Mouse (Mus musculus) cortical plate, adult 2 months (tissue): ENCODE measurements around the gene Dgcr2. TPM values are rescaled to one million over a fixed set of nuclear protein-coding genes. Genes with fewer than 3 reads are reported as not detected.

Experiments
- H3K27ac ChIP-seq: fragments of 200-500 bp; 2 replicates; pipeline ENCODE4 v1.5.1; 2012; ENCODE audit warnings: low read length, control low read depth, inconsistent platforms; ENCODE audit not compliant: insufficient read depth
- H3K4me1 ChIP-seq: fragments of 200-500 bp; 2 replicates; pipeline ENCODE4 v1.6.1; 2011; ENCODE audit warnings: low read length; ENCODE audit not compliant: control insufficient read depth, insufficient read depth
- H3K4me3 ChIP-seq: fragments of 200-500 bp; 2 replicates; pipeline ENCODE4 v1.5.1; 2011; ENCODE audit warnings: mild to moderate bottlenecking, low read length, control low read depth; ENCODE audit not compliant: insufficient read depth
- CTCF ChIP-seq: fragments of 200-500 bp; IDR thresholded peaks from 2 replicates; pipeline ENCODE4 v1.5.1; 2011; ENCODE audit warnings: mild to moderate bottlenecking, control low read depth, low read length; ENCODE audit not compliant: insufficient read depth; ENCODE audit errors: extremely low read depth
- POLR2A ChIP-seq: fragments of 200-500 bp; IDR thresholded peaks from 2 replicates; pipeline ENCODE4 v1.6.1; 2011; ENCODE audit warnings: mild to moderate bottlenecking, low read length, control low read depth; ENCODE audit not compliant: insufficient read depth; ENCODE audit errors: extremely low read depth
- polyA plus RNA-seq: library from polyadenylated mRNA; depleted of rRNA; stranded (reverse); fragments of >200 nt; gene quantifications from 2 replicates; pipeline ENCODE4 v1.2.3, GENCODE M21; 2012

Dgcr2 gene
- polyA plus RNA-seq, 1 experiment = 83.6 TPM

DNA sequence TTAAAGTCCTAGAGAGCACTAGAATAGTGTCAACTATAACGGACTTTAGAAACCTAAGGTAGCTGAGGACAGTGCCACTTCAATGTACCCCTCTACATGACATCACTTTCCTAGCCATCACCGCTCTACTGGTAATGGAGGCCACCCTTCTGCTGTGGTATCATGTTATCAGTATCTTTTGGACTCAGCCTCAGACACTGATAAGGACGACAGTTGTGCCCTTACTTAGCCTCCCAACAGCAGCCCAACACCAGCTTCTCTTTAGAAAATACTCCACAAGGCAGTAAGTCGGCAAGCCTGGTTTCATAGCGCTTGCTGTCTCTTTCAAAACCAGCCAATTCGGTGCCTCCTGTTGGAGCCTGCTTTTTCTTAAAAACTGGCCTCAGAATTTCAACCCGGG, 63.8 kb downstream of the Dgcr2 start:
- no peak overlapping the region for H3K27ac ChIP-seq
- peak overlapping the region; percentile 39 for H3K4me3 ChIP-seq
- H3K4me1 ChIP-seq = peaks cover 4% of the 10 kb centered on the region
- TF ChIP-seq CTCF (no peak), POLR2A (no peak)

DNA sequence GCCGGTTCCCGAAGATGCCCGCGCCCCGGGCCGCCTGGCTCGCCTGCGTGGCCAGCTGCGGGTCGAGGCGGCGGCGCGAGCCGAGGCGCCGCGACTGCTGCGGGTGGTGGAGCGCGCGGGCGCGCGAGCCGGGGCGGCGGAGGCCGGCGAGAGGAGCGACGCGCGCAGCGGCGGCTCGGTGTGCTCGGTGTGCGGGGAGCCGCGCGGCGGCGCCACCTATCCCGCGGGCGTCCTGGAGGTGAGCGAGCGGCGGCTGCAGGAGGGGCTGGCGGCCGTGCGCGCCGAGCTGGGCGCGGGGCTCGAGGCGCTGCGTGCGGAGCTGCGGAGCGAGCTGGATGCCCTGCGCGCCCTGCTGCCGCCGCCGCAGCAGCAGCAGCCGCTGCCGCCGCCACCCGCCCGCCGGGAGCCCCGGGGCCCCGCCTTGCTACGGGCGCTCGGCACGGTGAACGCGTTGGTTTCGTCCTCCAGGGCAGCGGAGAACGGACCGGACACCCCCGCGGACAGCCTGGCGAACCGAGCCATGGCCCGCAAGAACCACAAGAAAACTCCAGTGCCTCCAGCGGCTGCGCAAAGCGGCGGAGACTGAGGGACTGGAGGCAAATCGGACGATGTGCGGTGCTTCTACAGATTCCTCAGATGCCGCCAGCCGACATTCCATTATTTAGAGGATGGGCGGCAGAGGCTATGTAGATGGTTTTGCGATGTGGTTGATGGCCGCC, 64.5 kb downstream of the Dgcr2 start:
- Histone ChIP-seq H3K27ac (peak overlapping the region; percentile 47), H3K4me3 (peak overlapping the region; percentile 39), H3K4me1 (peaks cover 4% of the 10 kb centered on the region)
- TF ChIP-seq CTCF = no peak
- TF ChIP-seq POLR2A = peak; percentile 8; the same call in 1 of the 2 replicates

DNA sequence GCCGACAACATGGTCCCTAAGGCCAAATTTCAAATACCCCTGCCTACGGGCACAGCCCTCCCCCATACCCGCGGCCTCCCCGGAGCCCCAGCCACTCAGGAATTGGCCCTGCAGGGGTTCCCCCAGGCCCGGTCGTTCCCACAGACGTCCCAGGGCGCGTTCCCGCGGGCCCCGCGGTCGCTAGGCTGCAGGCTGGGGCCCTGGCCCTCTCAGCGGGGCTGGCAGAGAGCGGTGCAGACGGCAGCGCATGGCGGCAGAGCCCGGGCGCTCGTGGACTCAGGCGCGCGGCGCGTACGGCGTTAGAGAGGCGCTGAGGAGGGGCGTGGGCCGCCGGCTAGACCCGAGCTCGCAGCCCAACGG, 65.1 kb downstream of the Dgcr2 start:
- Histone ChIP-seq H3K4me3 (peak overlapping the region; percentile 39), H3K27ac (peak overlapping the region; percentile 47), H3K4me1 (peaks cover 4% of the 10 kb centered on the region)
- TF ChIP-seq POLR2A (no peak), CTCF (no peak)

- TF ChIP-seq POLR2A (no peak), CTCF (no peak)
These were observed 65.5 kb downstream of the Dgcr2 start, which contains the start of gene B830017H08Rik for GRCm38 (mm10) chr16:17832821-17833220. Gene B830017H08Rik, plus strand, starts transcription at chr16:17833121.

DNA sequence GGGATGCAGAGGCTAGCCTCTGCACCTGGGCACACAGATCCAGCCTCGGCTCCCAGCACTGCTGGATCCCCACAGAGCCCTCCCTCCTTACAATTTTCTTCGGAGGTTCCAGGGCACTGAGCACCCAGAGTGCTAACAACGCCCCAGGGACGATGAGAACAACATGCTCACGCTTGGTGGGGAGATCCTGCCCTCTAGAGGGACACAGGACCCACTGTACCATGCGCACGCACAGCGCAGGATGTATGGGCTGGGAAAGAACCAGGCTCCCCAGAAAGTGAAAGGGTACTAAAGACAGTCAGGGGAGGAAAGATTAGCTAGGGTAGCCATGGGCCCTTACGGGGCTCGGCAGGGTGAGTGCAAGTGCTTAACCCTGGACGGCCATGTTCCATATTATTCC, 66.6 kb downstream of the Dgcr2 start:
- H3K27ac ChIP-seq = no peak overlapping the region
- TF ChIP-seq CTCF = no peak
- no peak for TF ChIP-seq POLR2A
- H3K4me3 ChIP-seq = no peak overlapping the region
- H3K4me1 ChIP-seq = peaks cover 4% of the 10 kb centered on the region

More at GRCm38 (mm10) chr16:17832821-17833220, 65.5 kb downstream of the Dgcr2 start, which contains the start of gene B830017H08Rik:
- H3K27ac ChIP-seq = peak within 1 kb of the TSS; percentile 47
- H3K4me1 ChIP-seq = peaks cover 4% of the 10 kb centered on the region
- H3K4me3 ChIP-seq = peak within 1 kb of the TSS; percentile 39

DNA sequence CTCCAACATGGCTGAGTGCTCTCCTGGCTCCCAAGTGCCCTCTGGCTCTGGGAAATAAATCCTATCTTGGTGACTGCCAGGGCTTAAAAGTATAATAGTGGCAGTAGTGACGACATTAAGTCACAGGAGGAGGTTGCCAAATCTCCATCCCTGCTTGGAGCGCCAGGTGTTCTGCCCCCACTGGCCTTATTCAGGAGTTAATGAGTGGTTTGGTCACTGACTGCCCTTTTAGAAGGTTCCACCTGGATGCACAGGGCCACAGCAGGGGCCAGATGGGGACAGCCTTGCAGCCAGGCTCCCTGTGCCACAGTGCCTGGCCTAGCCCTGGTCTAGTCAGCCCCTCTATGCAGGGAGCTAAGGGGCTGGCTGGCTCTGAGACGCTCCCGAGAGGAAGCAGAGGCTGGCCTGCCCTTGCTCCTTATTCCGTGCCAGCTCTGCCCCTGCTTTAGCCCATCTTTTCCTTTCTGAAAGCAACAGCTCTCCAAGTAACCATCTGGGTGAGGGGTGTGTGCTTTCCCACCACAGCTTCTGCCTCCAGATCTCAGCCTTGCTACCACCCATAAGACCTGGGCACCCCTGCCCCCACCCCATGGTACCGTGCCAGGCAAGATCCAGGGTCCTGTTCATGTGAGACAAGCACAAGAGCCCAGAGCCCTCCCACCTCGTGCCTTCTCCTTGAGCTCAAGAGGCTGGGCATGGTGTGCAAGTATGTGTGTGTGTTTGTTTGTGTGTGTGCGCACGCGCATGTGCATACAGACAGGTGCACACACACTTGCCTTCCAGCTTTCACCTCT, 67.8 kb downstream of the Dgcr2 start:
- TF ChIP-seq POLR2A (no peak), CTCF (no peak)
- no peak overlapping the region for H3K4me3 ChIP-seq
- peaks cover 4% of the 10 kb centered on the region; the same call in 1 of the 2 replicates for H3K4me1 ChIP-seq
- no peak overlapping the region for H3K27ac ChIP-seq

GRCm38 (mm10) chr16:17828867-17829266, 69.5 kb downstream of the Dgcr2 start:
- H3K4me1 ChIP-seq = peaks cover 2% of the 10 kb centered on the region; the same call in 1 of the 2 replicates
- no peak overlapping the region for H3K4me3 ChIP-seq
- no peak overlapping the region for H3K27ac ChIP-seq
- TF ChIP-seq CTCF = no peak
- no peak for TF ChIP-seq POLR2A

DNA sequence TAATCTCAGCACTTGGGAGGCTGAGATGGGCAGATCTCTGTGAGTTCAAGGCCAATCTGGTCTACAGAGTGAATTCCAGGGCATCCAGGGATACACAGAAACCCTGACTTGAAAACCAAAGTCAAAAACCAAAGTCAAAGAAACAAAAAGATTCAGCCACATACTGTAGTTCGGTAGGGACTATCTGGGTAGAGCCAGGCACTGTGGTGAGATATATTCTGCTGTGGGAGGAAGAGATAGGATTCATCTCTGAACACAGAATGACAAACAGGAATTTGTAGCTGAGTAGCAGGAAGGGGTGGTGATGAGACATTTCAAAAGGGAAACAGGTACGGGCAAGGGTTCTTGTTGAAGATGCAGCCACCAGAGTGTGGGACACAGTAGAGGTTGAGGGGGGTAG, 70.1 kb downstream of the Dgcr2 start:
- TF ChIP-seq CTCF (no peak), POLR2A (no peak)
- Histone ChIP-seq H3K4me3 (no peak overlapping the region), H3K27ac (no peak overlapping the region), H3K4me1 (peaks cover 2% of the 10 kb centered on the region; the same call in 1 of the 2 replicates)

GRCm38 (mm10) chr16:17826500-17826899, 71.9 kb downstream of the Dgcr2 start:
- no peak overlapping the region for H3K27ac ChIP-seq
- H3K4me3 ChIP-seq = no peak overlapping the region
- TF ChIP-seq CTCF = no peak
- TF ChIP-seq POLR2A = no peak
- H3K4me1 ChIP-seq = no peaks in the 10 kb centered on the region
